Mouse (Mus musculus) heart, postnatal 0 days (tissue): ENCODE measurements around the gene Oca2. TPM values are rescaled to one million over a fixed set of nuclear protein-coding genes. Genes with fewer than 3 reads are reported as not detected.

Source experiments
- ATAC-seq: fragments of 200-750 bp; cut with Nextera tagmentation; 2 replicates; pipeline ENCODE4 v1.8.0; 2017; ENCODE audit warnings: low read depth, moderate number of reproducible peaks, moderate library complexity; ENCODE audit not compliant: insufficient read depth
- DNase-seq: peaks from one replicate; pipeline ENCODE4 v3.0.0-alpha.2; 2016; ENCODE audit warnings: low spot score
- H3K27ac ChIP-seq: fragments of 300-500 bp; sonication (generic); 2 replicates; pipeline ENCODE4 v1.5.1; 2014; ENCODE audit warnings: low read depth, mild to moderate bottlenecking
- H3K27me3 ChIP-seq: fragments of 300-500 bp; sonication (generic); 2 replicates; pipeline ENCODE4 v1.6.1; 2014; ENCODE audit warnings: low read length, mixed read lengths; ENCODE audit not compliant: control insufficient read depth, insufficient read depth
- H3K36me3 ChIP-seq: fragments of 300-500 bp; sonication (generic); replicated peaks from 2 replicates; pipeline ENCODE4 v1.6.1; 2014; ENCODE audit warnings: low read length, mixed read lengths; ENCODE audit not compliant: control insufficient read depth, insufficient read depth
- H3K4me1 ChIP-seq: fragments of 300-500 bp; sonication (generic); 2 replicates; pipeline ENCODE4 v1.6.1; 2014; ENCODE audit warnings: antibody characterized with exemption; ENCODE audit not compliant: control insufficient read depth, insufficient read depth
- H3K4me2 ChIP-seq: fragments of 300-500 bp; sonication (generic); 2 replicates; pipeline ENCODE4 v1.6.1; 2014; ENCODE audit warnings: low read depth, mild to moderate bottlenecking, low read length, moderate library complexity
- H3K4me3 ChIP-seq: fragments of 300-500 bp; sonication (generic); 2 replicates; pipeline ENCODE4 v1.5.1; 2014; ENCODE audit warnings: low read depth, low read length
- H3K9ac ChIP-seq: fragments of 300-500 bp; sonication (generic); replicated peaks from 2 replicates; pipeline ENCODE4 v1.6.1; 2014; ENCODE audit warnings: low read depth, low read length, mixed read lengths
- H3K9me3 ChIP-seq: fragments of 300-500 bp; sonication (generic); replicated peaks from 2 replicates; pipeline ENCODE4 v1.6.1; 2016; ENCODE audit warnings: low read length; ENCODE audit not compliant: control insufficient read depth
- CTCF ChIP-seq: IDR thresholded peaks from 2 replicates; pipeline ENCODE4 v1.5.1; 2016; ENCODE audit warnings: antibody characterized with exemption, control low read depth, low read depth
- EP300 ChIP-seq: IDR thresholded peaks from 2 replicates; pipeline ENCODE4 v1.6.1; 2016; ENCODE audit warnings: antibody characterized with exemption, low read depth
- WGBS: fragments of 180-500 bp; shearing (Covaris S2); extraction: QIAGEN DNeasy Blood & Tissue Kit; methylation state at CpG from one replicate; pipeline ENCODE4 v1.1.7; 2014; 5-methylcytosine and 5-hydroxymethylcytosine counted together
- polyA plus RNA-seq: library from polyadenylated mRNA; unstranded; fragments of >200 nt; fragmentation: Nextera tagmentation; extraction: Ambion mirVana; gene quantifications from 2 replicates; pipeline ENCODE4 v1.2.1, GENCODE M21; 2015
- total RNA-seq: library from RNA; depleted of rRNA; stranded (reverse); fragments of >200 nt; gene quantifications from 2 replicates; pipeline ENCODE4 v1.2.3, GENCODE M21; 2014; ENCODE audit warnings: low replicate concordance

Oca2 gene
- total and polyA plus RNA-seq, 2 experiments from 2014 or later: not detected

DNA sequence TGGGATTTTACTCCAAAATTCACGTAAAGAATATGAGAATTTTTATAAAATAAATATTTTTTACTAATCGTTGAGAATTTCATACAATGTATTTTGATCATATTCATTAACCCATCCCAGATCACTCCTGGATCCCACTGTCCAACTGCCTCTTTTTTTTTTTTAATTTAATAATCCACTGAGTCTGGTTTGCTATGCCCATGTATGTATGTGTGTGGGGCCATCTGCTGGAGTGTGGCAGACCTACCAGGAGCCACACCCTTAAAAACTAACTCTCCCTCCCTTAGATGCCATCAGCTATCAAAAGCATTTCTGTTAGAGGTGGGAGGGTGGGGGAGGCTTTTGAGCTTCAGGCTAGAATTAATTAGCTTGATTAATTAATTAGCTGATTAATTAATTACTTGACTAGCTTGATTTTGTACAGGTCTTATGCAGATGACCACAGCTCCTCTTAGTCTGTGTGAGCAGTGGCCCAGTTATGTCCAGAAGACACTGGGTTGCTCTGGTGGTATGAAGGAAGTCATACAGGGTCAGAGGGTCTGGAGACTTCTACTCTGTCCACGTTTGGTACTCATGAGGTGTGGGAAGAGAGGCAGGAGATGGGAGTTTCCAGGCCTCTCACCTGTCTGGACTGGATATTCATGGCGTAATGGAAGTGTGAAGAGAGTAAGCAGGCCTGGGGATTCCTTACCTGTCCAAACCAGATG is 221.4 kb downstream of the Oca2 start:
- Histone ChIP-seq H3K9ac (no peak overlapping the region), H3K27ac (no peak overlapping the region), H3K27me3 (no peaks in the 10 kb centered on the region), H3K4me1 (no peaks in the 10 kb centered on the region), H3K36me3 (no peaks in the 10 kb centered on the region), H3K4me3 (no peak overlapping the region), H3K9me3 (peaks cover 4% of the 10 kb centered on the region; the same call in 1 of the 2 replicates), H3K4me2 (no peak overlapping the region)
- ATAC-seq: no peak
- no peak for DNase-seq
- WGBS: 54% methylated on average over 4 of the region's 4 CpGs
- TF ChIP-seq CTCF (no peak), EP300 (no peak)

DNA sequence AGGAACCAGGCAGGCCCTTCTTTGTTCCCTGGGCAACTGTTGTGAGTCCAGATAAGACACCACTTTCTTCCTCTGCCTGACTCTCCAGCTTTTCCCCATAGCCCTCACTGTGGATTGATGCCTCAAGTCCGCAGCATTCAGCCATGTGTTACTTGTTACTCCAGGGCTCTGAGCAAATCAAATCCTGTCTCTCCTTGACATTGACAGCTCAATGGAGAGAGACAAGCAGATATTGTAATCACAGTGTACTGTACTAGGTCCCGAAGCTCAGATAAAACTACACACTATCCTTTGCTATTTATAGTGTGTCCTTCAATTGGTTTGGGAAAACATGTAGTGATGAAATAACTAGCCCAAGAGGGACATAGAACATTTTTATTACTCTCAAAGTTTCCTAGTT is 258.7 kb downstream of the Oca2 start:
- DNase-seq (no peak), ATAC-seq (no peak)
- Histone ChIP-seq H3K36me3 (no peaks in the 10 kb centered on the region), H3K9ac (no peak overlapping the region), H3K4me3 (no peak overlapping the region), H3K4me1 (0 out of 2 replicates have a peak, but pooled peaks cover 4% of the 10 kb centered on the region), H3K27me3 (no peaks in the 10 kb centered on the region), H3K4me2 (no peak overlapping the region), H3K27ac (no peak overlapping the region), H3K9me3 (no peaks in the 10 kb centered on the region)
- WGBS: 13% methylated on average over 2 of the region's 2 CpGs
- TF ChIP-seq EP300: no peak
- no peak for TF ChIP-seq CTCF

DNA sequence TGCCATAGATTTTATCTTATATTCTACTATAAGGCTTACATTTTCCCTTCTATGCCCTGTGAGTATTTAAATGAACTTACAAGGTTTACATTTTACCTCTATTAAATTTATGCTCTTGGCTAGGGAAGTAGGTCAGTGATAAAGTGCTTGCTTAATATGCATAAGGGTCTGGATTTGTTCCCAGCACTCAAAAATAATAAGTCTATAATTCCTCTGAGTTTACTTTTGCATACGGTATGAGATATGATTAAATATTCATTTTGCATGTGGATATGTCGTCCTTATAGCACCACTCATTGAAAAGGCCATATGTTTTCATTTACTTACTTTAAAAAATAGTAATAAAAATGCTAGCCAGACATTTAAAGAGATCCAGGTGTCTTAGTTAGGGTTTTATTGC is 259.8 kb downstream of the Oca2 start:
- Histone ChIP-seq H3K27me3 (no peaks in the 10 kb centered on the region), H3K4me3 (no peak overlapping the region), H3K4me2 (no peak overlapping the region), H3K4me1 (0 out of 2 replicates have a peak, but pooled peaks cover 4% of the 10 kb centered on the region), H3K9me3 (no peaks in the 10 kb centered on the region), H3K9ac (no peak overlapping the region), H3K27ac (no peak overlapping the region), H3K36me3 (no peaks in the 10 kb centered on the region)
- WGBS: 74% methylated on average over 2 of the region's 2 CpGs
- DNase-seq: no peak
- ATAC-seq: no peak
- TF ChIP-seq EP300 (no peak), CTCF (no peak)

DNA sequence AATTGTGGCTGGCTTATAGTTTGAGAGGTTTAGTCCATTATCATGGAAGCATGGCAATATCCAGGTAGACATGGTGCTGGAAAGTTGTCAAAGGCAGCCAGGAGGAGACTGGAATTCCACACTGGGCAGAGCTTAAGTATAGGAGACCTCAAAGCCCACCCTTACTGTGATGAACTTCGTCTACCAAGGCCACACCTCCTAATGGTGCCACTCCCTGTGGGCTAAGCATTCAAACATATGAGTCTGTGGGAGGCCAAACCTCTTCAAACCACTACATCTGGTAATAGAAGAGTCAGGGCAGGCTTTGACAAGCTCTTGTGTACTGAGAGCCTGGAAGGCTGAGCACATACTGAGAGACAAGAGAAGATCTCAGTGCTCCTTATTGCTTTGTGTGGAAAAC is 260.2 kb downstream of the Oca2 start:
- WGBS: 41% methylated on average over 1 of the region's 1 CpGs
- H3K9ac ChIP-seq: no peak overlapping the region
- no peak overlapping the region for H3K4me3 ChIP-seq
- H3K27ac ChIP-seq: no peak overlapping the region
- H3K9me3 ChIP-seq: no peaks in the 10 kb centered on the region
- H3K4me2 ChIP-seq: no peak overlapping the region
- 0 out of 2 replicates have a peak, but pooled peaks cover 4% of the 10 kb centered on the region for H3K4me1 ChIP-seq
- H3K27me3 ChIP-seq: no peaks in the 10 kb centered on the region
- DNase-seq (no peak), ATAC-seq (no peak)
- no peak for TF ChIP-seq CTCF
- TF ChIP-seq EP300: no peak
- H3K36me3 ChIP-seq: no peaks in the 10 kb centered on the region

DNA sequence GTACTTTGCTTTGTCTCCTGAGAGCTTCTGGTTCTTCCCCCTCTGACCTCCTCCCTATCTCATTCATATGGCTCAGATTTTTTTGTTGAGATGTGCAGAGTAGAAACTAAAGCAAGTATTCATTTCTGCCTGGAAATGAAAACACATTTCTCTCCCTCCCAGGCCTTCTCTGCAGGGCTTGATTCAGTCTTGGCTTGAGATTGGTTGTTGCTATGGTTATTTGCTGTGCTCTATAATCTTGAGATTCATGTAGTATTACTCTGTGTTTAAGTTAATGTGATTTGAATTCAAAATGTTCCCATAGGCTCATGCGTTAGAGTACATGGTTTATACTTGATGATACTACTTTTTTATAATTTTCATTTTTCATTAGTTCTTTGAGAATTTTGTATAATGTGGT is 260.9 kb downstream of the Oca2 start:
- no peak overlapping the region for H3K4me3 ChIP-seq
- no peak overlapping the region for H3K4me2 ChIP-seq
- no peaks in the 10 kb centered on the region for H3K9me3 ChIP-seq
- no peak overlapping the region for H3K9ac ChIP-seq
- no peaks in the 10 kb centered on the region for H3K27me3 ChIP-seq
- ATAC-seq (no peak), DNase-seq (no peak)
- no peaks in the 10 kb centered on the region for H3K36me3 ChIP-seq
- WGBS: 81% methylated on average over 1 of the region's 1 CpGs
- TF ChIP-seq EP300 (no peak), CTCF (no peak)
- 0 out of 2 replicates have a peak, but pooled peaks cover 4% of the 10 kb centered on the region for H3K4me1 ChIP-seq
- no peak overlapping the region for H3K27ac ChIP-seq

DNA sequence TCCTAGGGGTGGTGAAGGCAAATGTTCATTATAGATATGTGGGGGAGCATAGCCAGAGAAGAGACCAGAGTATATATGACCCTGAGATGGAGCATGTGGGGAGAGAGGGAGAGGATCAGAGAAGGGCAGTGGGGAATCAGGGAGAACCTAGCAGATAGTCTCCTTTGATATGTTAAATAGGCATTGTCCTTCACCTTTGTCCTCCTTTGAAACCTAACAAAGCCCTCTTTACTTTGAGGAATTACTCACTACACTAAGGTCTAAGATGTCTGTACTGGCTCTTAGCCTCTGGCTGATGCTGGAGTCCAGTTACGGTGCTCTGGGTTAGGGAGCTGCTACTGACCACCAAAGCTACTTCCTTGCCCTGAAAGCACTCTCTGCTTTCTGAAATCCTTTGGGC is 279.0 kb downstream of the Oca2 start:
- Histone ChIP-seq H3K4me1 (no peaks in the 10 kb centered on the region), H3K9me3 (no peaks in the 10 kb centered on the region), H3K4me3 (no peak overlapping the region), H3K27me3 (no peaks in the 10 kb centered on the region), H3K9ac (no peak overlapping the region), H3K27ac (no peak overlapping the region), H3K4me2 (no peak overlapping the region), H3K36me3 (no peaks in the 10 kb centered on the region)
- ATAC-seq: no peak
- WGBS: 44% methylated on average over 1 of the region's 1 CpGs
- TF ChIP-seq CTCF (no peak), EP300 (no peak)
- DNase-seq: no peak
